Comparison of ENCODE assay signal across 21 mouse cellular contexts in the genomic region with DNA sequence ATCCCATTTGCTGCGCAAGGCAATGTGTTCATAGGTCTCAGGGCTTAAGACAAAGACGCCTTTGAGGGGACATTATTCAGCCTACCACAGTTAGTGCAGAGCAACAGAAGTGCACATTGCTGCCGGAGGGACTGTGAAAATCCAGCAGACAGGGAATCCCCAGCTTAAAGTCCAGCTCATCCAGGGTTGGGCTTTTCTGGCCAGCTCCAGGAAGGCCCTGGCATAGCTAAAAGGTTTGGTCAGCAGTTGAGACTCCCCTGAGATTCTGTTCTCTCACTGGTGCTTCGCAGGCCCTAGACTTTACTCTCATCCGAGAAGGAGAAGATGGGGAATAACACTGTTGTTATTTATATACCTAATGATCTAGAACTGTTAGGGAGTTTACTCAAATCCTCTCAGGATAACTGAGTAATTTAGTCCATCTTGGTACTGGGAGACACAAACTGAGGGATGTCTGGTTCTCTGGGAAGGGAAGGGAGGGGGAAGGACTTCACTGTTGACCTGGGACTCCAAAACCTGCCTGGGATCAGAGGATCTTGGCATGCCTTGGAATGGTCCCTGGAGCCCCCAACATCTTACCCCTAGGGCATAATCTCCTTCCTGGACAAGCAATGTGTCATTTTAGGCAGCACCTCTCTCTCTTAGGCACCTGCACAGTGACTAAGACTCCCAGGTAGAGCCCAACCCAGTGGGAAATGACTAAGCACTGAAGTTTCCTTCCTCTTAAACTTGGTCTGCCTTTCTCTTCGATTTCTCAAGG. TPM values are rescaled to one million over a fixed set of nuclear protein-coding genes. Genes with fewer than 3 reads are reported as not detected.
DNase-seq lines count a peak whose midpoint lies in the region; ATAC-seq lines count a peak whose summit lies in the region.
"Had no signal": no experiment of that assay in that cellular context is flagged by ENCODE, and none has a peak within 500 bp of the region (broad histone marks: within the 10 kb centered on the region; RNA-seq: fewer than 3 reads in every experiment).

No protein-coding gene starts in this region.

- H3K27ac ChIP-seq in hindbrain, embryonic 12.5 days, result no peak overlapping the region
- no peak overlapping the region for H3K27ac ChIP-seq in hindbrain, embryonic 11.5 days (ENCODE audit: low read depth, low read length)
- H3K27ac ChIP-seq: forebrain, embryonic 10.5 days; forebrain, embryonic 13.5 days; hindbrain, embryonic 14.5 days; hindbrain, postnatal 0 days had no signal

- H3K4me2 ChIP-seq in hindbrain, embryonic 12.5 days (replicated peaks), result no peak overlapping the region
- H3K4me2 ChIP-seq in hindbrain, embryonic 11.5 days (replicated peaks; ENCODE audit: low read depth, low read length), result no peak overlapping the region
- H3K4me2 ChIP-seq: forebrain, embryonic 13.5 days; hindbrain, embryonic 14.5 days had no signal

- ATAC-seq in hindbrain, embryonic 12.5 days (ENCODE audit: low FRiP score), result no peak
- ATAC-seq in hindbrain, embryonic 11.5 days (ENCODE audit: low FRiP score), result no peak
- ATAC-seq: forebrain, embryonic 13.5 days; forebrain, embryonic 16.5 days; hindbrain, postnatal 0 days; inflammation-experienced regulatory T-cells, adult 6 months; intestine, embryonic 16.5 days; Patski had no signal

- H3K27me3 ChIP-seq in hindbrain, embryonic 12.5 days, result no peaks in the 10 kb centered on the region
- no peaks in the 10 kb centered on the region for H3K27me3 ChIP-seq in hindbrain, embryonic 11.5 days (ENCODE audit: control insufficient read depth, insufficient read depth, low read length)
- H3K27me3 ChIP-seq: forebrain, embryonic 13.5 days; Patski had no signal

- intact Hi-C loops in left cerebral cortex, postnatal 4 days (cut with DNase I), result no loop called here

- no peaks in the 10 kb centered on the region for H3K36me3 ChIP-seq in hindbrain, embryonic 12.5 days
- no peaks in the 10 kb centered on the region for H3K36me3 ChIP-seq in hindbrain, embryonic 11.5 days (ENCODE audit: control insufficient read depth, insufficient read depth, low read length)
- H3K36me3 ChIP-seq: forebrain, embryonic 10.5 days had no signal

- WGBS in hindbrain, embryonic 12.5 days, result 77% methylated on average over 6 of the region's 6 CpGs
- 72% methylated on average over 6 of the region's 6 CpGs for WGBS in hindbrain, embryonic 11.5 days

- 0 out of 2 replicates have a peak overlapping the region, but pooled peaks have one; percentile 2 for H3K9ac ChIP-seq in hindbrain, embryonic 12.5 days
- no peak overlapping the region for H3K9ac ChIP-seq in hindbrain, embryonic 11.5 days (ENCODE audit: low read depth, low read length)
- H3K9ac ChIP-seq: forebrain, embryonic 13.5 days; hindbrain, embryonic 14.5 days had no signal

- H3K4me3 ChIP-seq in hindbrain, embryonic 12.5 days, result no peak overlapping the region
- no peak overlapping the region for H3K4me3 ChIP-seq in hindbrain, embryonic 11.5 days (ENCODE audit: low read depth, low read length)
- H3K4me3 ChIP-seq: forebrain, embryonic 10.5 days; forebrain, embryonic 13.5 days had no signal

- peak; percentile 26 for DNase-seq in gastrocnemius, postnatal 25 days
- no peak for DNase-seq in gastrocnemius, adult 8-10 months (ENCODE audit: low spot score in 2 of 2)
- DNase-seq in hindbrain, embryonic 11.5 days (ENCODE audit: low spot score), result no peak
- peak; percentile 35 for DNase-seq in 3T3-L1 (ENCODE audit: low read depth, low spot score)
- DNase-seq in NIH3T3 (ENCODE audit: low read depth), result peak; percentile 53
- DNase-seq in left cerebral cortex, postnatal 4 days, result no peak
- DNase-seq in spleen, postnatal 10 days (ENCODE audit: low spot score in 2 of 2), result no peak
- DNase-seq: adrenal gland, postnatal 10 days; adrenal gland, postnatal 36 days; cerebellum, adult 18-20 months; cerebellum, adult 9-10 months; cerebellum, postnatal 14 days had no signal

- no peaks in the 10 kb centered on the region for H3K4me1 ChIP-seq in hindbrain, embryonic 12.5 days
- no peaks in the 10 kb centered on the region for H3K4me1 ChIP-seq in hindbrain, embryonic 11.5 days (replicated peaks; ENCODE audit: control insufficient read depth, insufficient read depth, low read length)
- H3K4me1 ChIP-seq: forebrain, embryonic 10.5 days; forebrain, embryonic 13.5 days had no signal

- H3K9me3 ChIP-seq in hindbrain, embryonic 12.5 days (replicated peaks), result no peaks in the 10 kb centered on the region
- H3K9me3 ChIP-seq in hindbrain, embryonic 11.5 days (ENCODE audit: control insufficient read depth, low read length), result no peaks in the 10 kb centered on the region
- H3K9me3 ChIP-seq: forebrain, embryonic 10.5 days; forebrain, embryonic 13.5 days had no signal

RNA-seq across cellular contexts. Expression of gene Plau, which starts 27.0 kb away (rescaled TPM):
- total RNA-seq in gastrocnemius, postnatal 25 days (2021), result 10 to 100 TPM; 19.1 to 19.6 TPM
- total RNA-seq in gastrocnemius, adult 8-10 months (2022), result 10 to 100 TPM; 13.4 to 23.7 (median 18.1) TPM
- 0.46 and 0.76 TPM in 2 replicates for polyA plus RNA-seq in hindbrain, embryonic 12.5 days (2016; fragmentation: Nextera tagmentation; extraction: Ambion mirVana)
- polyA plus RNA-seq in hindbrain, embryonic 11.5 days (2014; fragmentation: Nextera tagmentation; extraction: Ambion mirVana), result 0.59 and 0.65 TPM in 2 replicates
- 1 to 10 TPM; 2.6 to 3.4 TPM for total RNA-seq in left cerebral cortex, postnatal 4 days (2021)

Comparison
In these comparisons a context has a peak if more than half of its experiments do, and no peak if none do; other contexts are left out.
1. DNase-seq: peak in gastrocnemius, postnatal 25 days (single experiment), 3T3-L1 (single experiment) and NIH3T3 (single experiment); none in gastrocnemius, adult 8-10 months (0 of 2), hindbrain, embryonic 11.5 days (single experiment), left cerebral cortex, postnatal 4 days (single experiment) and spleen, postnatal 10 days (0 of 2).